Mouse (Mus musculus): Measurements from ENCODE around the gene Trf. TPM values are rescaled to one million over a fixed set of nuclear protein-coding genes. Genes with fewer than 3 reads are reported as not detected.

The Trf gene
- total and polyA plus RNA-seq, 3 experiments = not detected

DNA sequence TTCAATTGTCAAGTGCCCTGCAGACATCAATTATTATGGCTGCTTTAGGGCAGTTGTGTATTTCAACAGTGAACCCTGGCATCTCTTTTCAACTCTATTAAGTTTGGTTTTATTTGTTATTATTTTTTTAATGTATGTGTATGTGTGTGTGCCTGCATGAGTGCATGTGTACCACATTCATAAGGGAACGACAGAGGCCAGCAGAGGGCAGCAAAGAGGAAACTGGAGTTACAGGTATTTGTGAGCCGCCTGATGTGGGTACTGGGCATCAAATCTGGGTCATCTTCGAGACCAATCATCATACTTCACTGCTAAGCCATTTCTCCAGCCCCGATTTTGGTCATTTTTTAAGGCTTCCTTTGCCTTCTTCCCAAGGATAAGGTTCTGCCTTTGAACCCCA lies 35.5 kb upstream of the Trf start:
- peaks cover 4% of the 10 kb centered on the region for H3K9me3 ChIP-seq (replicated peaks; ENCODE audit: low read length)
- H3K9ac ChIP-seq (ENCODE audit: insufficient read depth, low read depth) = no peak overlapping the region
- H3K27ac ChIP-seq (ENCODE audit: insufficient read depth, low read depth) = no peak overlapping the region
- H3K4me1 ChIP-seq (ENCODE audit: control insufficient read depth in 1 of 2, insufficient read depth in 2 of 2) = no peaks in the 10 kb centered on the region
- no peak for DNase-seq (ENCODE audit: extremely low read depth)
- in situ Hi-C loops (cut with MboI; ENCODE audit: low pct_ligation_motif_present, low pct_unique_long_range_greater_than_20kb, low sequenced_read_pairs) = no loop called here
- H3K27me3 ChIP-seq (replicated peaks) = peaks cover 6% of the 10 kb centered on the region
- no peaks in the 10 kb centered on the region for H3K79me2 ChIP-seq (replicated peaks; ENCODE audit: control insufficient read depth, extremely low read depth, insufficient read depth, poor library complexity, severe bottlenecking)
- no peak overlapping the region for H3K4me2 ChIP-seq (ENCODE audit: insufficient read depth, low read depth, poor library complexity, severe bottlenecking)
- H3K4me3 ChIP-seq (replicated peaks in 1 of 3; ENCODE audit: low read depth in 2 of 3, low read length in 2 of 3, poor library complexity in 1 of 3) = no peak overlapping the region
- no peaks in the 10 kb centered on the region for H3K36me3 ChIP-seq (replicated peaks in 1 of 2; ENCODE audit: control insufficient read depth in 1 of 2, insufficient read depth in 1 of 2, low read length in 1 of 2)
- TF ChIP-seq CTCF (conservative IDR thresholded peaks at IDR 0.05 in 1 of 2, IDR thresholded peaks at IDR 0.05 in 1 of 2; ENCODE audit: low read depth in 2 of 2, low read length in 2 of 2) (0 out of 4 replicates have a peak, but pooled peaks of 1 of the 2 experiments have one; percentile 24), KAT2A (IDR thresholded peaks at IDR 0.05; ENCODE audit: insufficient replicate concordance, low read length) (no peak)
- dilution Hi-C loops (cut with MboI; ENCODE audit: extremely low pct_ligation_motif_present, extremely low pct_unique_long_range_greater_than_20kb, low sequenced_read_pairs) = no loop called here

GRCm38 (mm10) chr9:103252906-103253305 lies 22.7 kb upstream of the Trf start:
- no peak overlapping the region for H3K4me2 ChIP-seq (ENCODE audit: insufficient read depth, low read depth, poor library complexity, severe bottlenecking)
- H3K9me3 ChIP-seq (replicated peaks; ENCODE audit: low read length) = peaks cover 5% of the 10 kb centered on the region
- no peak overlapping the region for H3K27ac ChIP-seq (ENCODE audit: insufficient read depth, low read depth)
- dilution Hi-C loops (cut with MboI; ENCODE audit: extremely low pct_ligation_motif_present, extremely low pct_unique_long_range_greater_than_20kb, low sequenced_read_pairs) = no loop called here
- TF ChIP-seq RAD21 (IDR thresholded peaks at IDR 0.05; ENCODE audit: low read depth, low read length) (no peak), ELF1 (IDR thresholded peaks at IDR 0.05; ENCODE audit: low read depth, low read length) (no peak), PAX5 (IDR thresholded peaks at IDR 0.05; ENCODE audit: low read length) (no peak), RCOR1 (conservative IDR thresholded peaks at IDR 0.05; ENCODE audit: low read depth, low read length) (no peak), ZNF384 (IDR thresholded peaks at IDR 0.05; ENCODE audit: low read depth, low read length) (no peak), USF1 (IDR thresholded peaks at IDR 0.05; ENCODE audit: low read depth, low read length) (no peak), USF2 (conservative IDR thresholded peaks at IDR 0.05; ENCODE audit: low read depth, low read length) (no peak), ZC3H11A (IDR thresholded peaks at IDR 0.05; ENCODE audit: low read depth, low read length) (no peak), MXI1 (IDR thresholded peaks at IDR 0.05; ENCODE audit: low read depth, low read length) (no peak), POLR2A (IDR thresholded peaks at IDR 0.05; ENCODE audit: low read depth, low read length) (no peak), ZMIZ1 (IDR thresholded peaks at IDR 0.05; ENCODE audit: low read depth, low read length) (no peak), MEF2A (IDR thresholded peaks at IDR 0.05; ENCODE audit: borderline replicate concordance, low read depth, low read length) (no peak), ETS1 (conservative IDR thresholded peaks at IDR 0.05; ENCODE audit: low read depth, low read length) (no peak), SMC3 (IDR thresholded peaks at IDR 0.05; ENCODE audit: low read depth, low read length) (no peak), CHD2 (IDR thresholded peaks at IDR 0.05; ENCODE audit: low read length) (no peak), CTCF (conservative IDR thresholded peaks at IDR 0.05 in 1 of 2, IDR thresholded peaks at IDR 0.05 in 1 of 2; ENCODE audit: low read depth in 2 of 2, low read length in 2 of 2) (no peak), KAT2A (IDR thresholded peaks at IDR 0.05; ENCODE audit: insufficient replicate concordance, low read length) (no peak), POLR2AphosphoS2 (IDR thresholded peaks at IDR 0.05; ENCODE audit: low read depth, low read length) (no peak), TBP (conservative IDR thresholded peaks at IDR 0.05; ENCODE audit: low read depth, low read length) (no peak)
- H3K36me3 ChIP-seq (replicated peaks in 1 of 2; ENCODE audit: control insufficient read depth in 1 of 2, insufficient read depth in 1 of 2, low read length in 1 of 2) = no peaks in the 10 kb centered on the region
- no peaks in the 10 kb centered on the region for H3K4me1 ChIP-seq (ENCODE audit: control insufficient read depth in 1 of 2, insufficient read depth in 2 of 2)
- no peaks in the 10 kb centered on the region for H3K79me2 ChIP-seq (replicated peaks; ENCODE audit: control insufficient read depth, extremely low read depth, insufficient read depth, poor library complexity, severe bottlenecking)
- H3K9ac ChIP-seq (ENCODE audit: insufficient read depth, low read depth) = no peak overlapping the region
- H3K4me3 ChIP-seq (replicated peaks in 1 of 3; ENCODE audit: low read depth in 2 of 3, low read length in 2 of 3, poor library complexity in 1 of 3) = no peak overlapping the region
- in situ Hi-C loops (cut with MboI; ENCODE audit: low pct_ligation_motif_present, low pct_unique_long_range_greater_than_20kb, low sequenced_read_pairs) = no loop called here
- DNase-seq (ENCODE audit: extremely low read depth) = no peak
- H3K27me3 ChIP-seq (replicated peaks) = no peaks in the 10 kb centered on the region

Data from CH12.LX (cell line).